Mouse (Mus musculus) midbrain, embryonic 12.5 days (tissue): Measurements from ENCODE around the gene Cd69. TPM values are rescaled to one million over a fixed set of nuclear protein-coding genes. Genes with fewer than 3 reads are reported as not detected.

Experiments used
- ATAC-seq: fragments of 200-750 bp; cut with Nextera tagmentation; 2 replicates; pipeline ENCODE4 v1.8.0; 2017; ENCODE audit warnings: low read depth, moderate TSS enrichment, moderate library complexity; ENCODE audit not compliant: low FRiP score
- H3K27ac ChIP-seq: fragments of 300-500 bp; sonication (generic); replicated peaks from 2 replicates; pipeline ENCODE4 v1.5.1; 2016; ENCODE audit warnings: mild to moderate bottlenecking
- H3K27me3 ChIP-seq: fragments of 300-500 bp; sonication (generic); 2 replicates; pipeline ENCODE4 v1.6.1; 2016; ENCODE audit warnings: mild to moderate bottlenecking
- H3K36me3 ChIP-seq: fragments of 300-500 bp; sonication (generic); 2 replicates; pipeline ENCODE4 v1.6.1; 2016
- H3K4me1 ChIP-seq: fragments of 300-500 bp; sonication (generic); 2 replicates; pipeline ENCODE4 v1.6.1; 2016
- H3K4me2 ChIP-seq: fragments of 300-500 bp; sonication (generic); replicated peaks from 2 replicates; pipeline ENCODE4 v1.6.1; 2016; ENCODE audit warnings: mild to moderate bottlenecking, moderate library complexity
- H3K4me3 ChIP-seq: fragments of 300-500 bp; sonication (generic); 2 replicates; pipeline ENCODE4 v1.5.1; 2016; ENCODE audit warnings: mild to moderate bottlenecking
- H3K9ac ChIP-seq: fragments of 300-500 bp; sonication (generic); replicated peaks from 2 replicates; pipeline ENCODE4 v1.6.1; 2016; ENCODE audit warnings: mild to moderate bottlenecking, moderate library complexity
- H3K9me3 ChIP-seq: fragments of 300-500 bp; sonication (generic); 2 replicates; pipeline ENCODE4 v1.6.1; 2016; ENCODE audit warnings: mild to moderate bottlenecking
- WGBS: fragments of 180-500 bp; shearing (Covaris S2); methylation state at CpG from one replicate; pipeline ENCODE4 v1.1.7; 2016; 5-methylcytosine and 5-hydroxymethylcytosine counted together
- polyA plus RNA-seq: library from polyadenylated mRNA; unstranded; fragments of >200 nt; fragmentation: Nextera tagmentation; extraction: Ambion mirVana; gene quantifications from 2 replicates; pipeline ENCODE4 v1.2.1, GENCODE M21; 2016

The Cd69 gene
- polyA plus RNA-seq: not detected in 2 replicates

GRCm38 (mm10) chr6:129275220-129275619, at the start of gene Cd69:
Gene Cd69 (minus strand): TSS chr6:129275436.
- Histone ChIP-seq H3K27ac (no peak within 1 kb of the TSS), H3K4me3 (no peak within 1 kb of the TSS), H3K4me1 (no peaks in the 10 kb centered on the region), H3K27me3 (no peaks in the 10 kb centered on the region), H3K9me3 (no peaks in the 10 kb centered on the region), H3K9ac (no peak within 1 kb of the TSS), H3K4me2 (no peak within 1 kb of the TSS), H3K36me3 (no peaks in the 10 kb centered on the region)
- ATAC-seq: 0 out of 2 replicates have a peak, but pooled peaks have one; percentile 44
- 79% methylated on average over 9 of the region's 9 CpGs for WGBS

- 77% methylated on average over 4 of the region's 4 CpGs for WGBS
- Histone ChIP-seq H3K27me3 (no peaks in the 10 kb centered on the region), H3K27ac (no peak overlapping the region), H3K4me3 (no peak overlapping the region), H3K4me2 (no peak overlapping the region), H3K9me3 (no peaks in the 10 kb centered on the region), H3K36me3 (no peaks in the 10 kb centered on the region), H3K4me1 (no peaks in the 10 kb centered on the region), H3K9ac (no peak overlapping the region)
- no peak for ATAC-seq
Measured at GRCm38 (mm10) chr6:129319331-129319730, 44.1 kb upstream of the Cd69 start.

- no peak overlapping the region for H3K4me3 ChIP-seq
- no peaks in the 10 kb centered on the region for H3K27me3 ChIP-seq
- ATAC-seq: no peak
- no peak overlapping the region for H3K27ac ChIP-seq
- H3K36me3 ChIP-seq: no peaks in the 10 kb centered on the region
- no peak overlapping the region for H3K4me2 ChIP-seq
- 58% methylated on average over 1 of the region's 1 CpGs for WGBS
- no peaks in the 10 kb centered on the region for H3K4me1 ChIP-seq
- H3K9me3 ChIP-seq: no peaks in the 10 kb centered on the region
- H3K9ac ChIP-seq: no peak overlapping the region
Measured at GRCm38 (mm10) chr6:129318395-129318794, 43.2 kb upstream of the Cd69 start.

GRCm38 (mm10) chr6:129316463-129316862, 41.2 kb upstream of the Cd69 start:
- H3K4me2 ChIP-seq: no peak overlapping the region
- H3K27ac ChIP-seq: no peak overlapping the region
- H3K4me3 ChIP-seq: no peak overlapping the region
- no peaks in the 10 kb centered on the region for H3K36me3 ChIP-seq
- WGBS: 73% methylated on average over 2 of the region's 2 CpGs
- no peak for ATAC-seq
- H3K27me3 ChIP-seq: no peaks in the 10 kb centered on the region
- H3K4me1 ChIP-seq: no peaks in the 10 kb centered on the region
- no peak overlapping the region for H3K9ac ChIP-seq
- H3K9me3 ChIP-seq: no peaks in the 10 kb centered on the region

GRCm38 (mm10) chr6:129315698-129316097, 40.5 kb upstream of the Cd69 start:
- no peak overlapping the region for H3K9ac ChIP-seq
- no peaks in the 10 kb centered on the region for H3K27me3 ChIP-seq
- no peaks in the 10 kb centered on the region for H3K4me1 ChIP-seq
- no peaks in the 10 kb centered on the region for H3K36me3 ChIP-seq
- H3K4me2 ChIP-seq: no peak overlapping the region
- 84% methylated on average over 1 of the region's 1 CpGs for WGBS
- H3K9me3 ChIP-seq: no peaks in the 10 kb centered on the region
- no peak for ATAC-seq
- H3K27ac ChIP-seq: no peak overlapping the region
- no peak overlapping the region for H3K4me3 ChIP-seq

GRCm38 (mm10) chr6:129314655-129315168, 39.5 kb upstream of the Cd69 start:
- H3K9me3 ChIP-seq: no peaks in the 10 kb centered on the region
- no peak for ATAC-seq
- WGBS: 89% methylated on average over 3 of the region's 3 CpGs

GRCm38 (mm10) chr6:129312499-129312898, 37.3 kb upstream of the Cd69 start:
- no peak overlapping the region for H3K4me3 ChIP-seq
- ATAC-seq: no peak
- H3K27ac ChIP-seq: no peak overlapping the region

More at GRCm38 (mm10) chr6:129314655-129315168, 39.5 kb upstream of the Cd69 start:
- Histone ChIP-seq H3K9ac (no peak overlapping the region), H3K36me3 (no peaks in the 10 kb centered on the region), H3K27ac (no peak overlapping the region), H3K4me3 (no peak overlapping the region), H3K27me3 (no peaks in the 10 kb centered on the region), H3K4me2 (no peak overlapping the region), H3K4me1 (no peaks in the 10 kb centered on the region)

GRCm38 (mm10) chr6:129304180-129304579, 28.9 kb upstream of the Cd69 start:
- Histone ChIP-seq H3K4me1 (no peaks in the 10 kb centered on the region), H3K27me3 (no peaks in the 10 kb centered on the region), H3K36me3 (no peaks in the 10 kb centered on the region), H3K4me2 (no peak overlapping the region), H3K9me3 (no peaks in the 10 kb centered on the region), H3K27ac (no peak overlapping the region), H3K9ac (no peak overlapping the region), H3K4me3 (no peak overlapping the region)
- WGBS: 78% methylated on average over 1 of the region's 1 CpGs
- ATAC-seq: no peak

More at GRCm38 (mm10) chr6:129312499-129312898, 37.3 kb upstream of the Cd69 start:
- WGBS: 86% methylated on average over 3 of the region's 3 CpGs
- Histone ChIP-seq H3K9me3 (no peaks in the 10 kb centered on the region), H3K4me2 (no peak overlapping the region), H3K4me1 (no peaks in the 10 kb centered on the region), H3K27me3 (no peaks in the 10 kb centered on the region), H3K36me3 (no peaks in the 10 kb centered on the region), H3K9ac (no peak overlapping the region)

- Histone ChIP-seq H3K4me1 (no peaks in the 10 kb centered on the region), H3K27me3 (no peaks in the 10 kb centered on the region), H3K9ac (no peak overlapping the region), H3K4me3 (no peak overlapping the region), H3K9me3 (no peaks in the 10 kb centered on the region), H3K27ac (no peak overlapping the region), H3K36me3 (no peaks in the 10 kb centered on the region), H3K4me2 (no peak overlapping the region)
- no peak for ATAC-seq
Measured at GRCm38 (mm10) chr6:129288708-129289107, 13.5 kb upstream of the Cd69 start.

GRCm38 (mm10) chr6:129284384-129285104, 9.3 kb upstream of the Cd69 start:
- Histone ChIP-seq H3K4me1 (no peaks in the 10 kb centered on the region), H3K9me3 (no peaks in the 10 kb centered on the region), H3K27me3 (no peaks in the 10 kb centered on the region), H3K36me3 (no peaks in the 10 kb centered on the region), H3K4me3 (no peak overlapping the region), H3K9ac (no peak overlapping the region), H3K27ac (no peak overlapping the region), H3K4me2 (no peak overlapping the region)
- ATAC-seq: no peak
- 84% methylated on average over 7 of the region's 7 CpGs for WGBS

GRCm38 (mm10) chr6:129283271-129283670, 8.0 kb upstream of the Cd69 start:
- H3K27me3 ChIP-seq: no peaks in the 10 kb centered on the region
- WGBS: 84% methylated on average over 3 of the region's 3 CpGs
- no peaks in the 10 kb centered on the region for H3K9me3 ChIP-seq
- ATAC-seq: no peak
- H3K9ac ChIP-seq: no peak overlapping the region
- no peaks in the 10 kb centered on the region for H3K4me1 ChIP-seq
- H3K36me3 ChIP-seq: no peaks in the 10 kb centered on the region
- no peak overlapping the region for H3K4me2 ChIP-seq
- no peak overlapping the region for H3K4me3 ChIP-seq
- no peak overlapping the region for H3K27ac ChIP-seq

GRCm38 (mm10) chr6:129276483-129276882, 1.2 kb upstream of the Cd69 start:
- Histone ChIP-seq H3K36me3 (no peaks in the 10 kb centered on the region), H3K4me3 (no peak overlapping the region), H3K9me3 (no peaks in the 10 kb centered on the region), H3K27ac (no peak overlapping the region), H3K4me1 (no peaks in the 10 kb centered on the region), H3K27me3 (no peaks in the 10 kb centered on the region), H3K4me2 (no peak overlapping the region), H3K9ac (no peak overlapping the region)
- ATAC-seq: no peak
- 93% methylated on average over 2 of the region's 2 CpGs for whole genome bisulfite sequencing
